Mouse (Mus musculus): ENCODE results near the gene Frat2.

GRCm38 (mm10) chr19:41812525-41812924, 35.4 kb downstream of the Frat2 start:
- TF ChIP-seq CTCF (conservative IDR thresholded peaks at IDR 0.05; ENCODE audit: low read length) (no peak), NANOG (IDR thresholded peaks at IDR 0.05; ENCODE audit: borderline replicate concordance, low read length) (no peak)

All from E14TG2a.4 (cell line).